Mouse (Mus musculus): Measurements from ENCODE around the gene D630003M21Rik.

GRCm38 (mm10) chr2:158137771-158138170, 91.3 kb downstream of the D630003M21Rik start:
- TF ChIP-seq POLR2A (IDR thresholded peaks at IDR 0.05; ENCODE audit: control insufficient read depth, extremely low read depth, insufficient read depth, low read length, poor library complexity) (no peak), CTCF (IDR thresholded peaks at IDR 0.05; ENCODE audit: borderline replicate concordance, control insufficient read depth, extremely low read depth, insufficient read depth, low read length, poor library complexity) (no peak)

All from thymus, adult 2 months (tissue).